Mouse (Mus musculus) left cerebral cortex, adult 18-20 months (tissue): ENCODE measurements around the gene Gcnt1. TPM values are rescaled to one million over a fixed set of nuclear protein-coding genes. Genes with fewer than 3 reads are reported as not detected.

Experiments used
- DNase-seq, 2 experiments: peaks; one replicate each; pipeline ENCODE4 v3.0.0; 2021 to 2022; ENCODE audit warnings: low spot score in 2 of 2, mixed read lengths in 1 of 2
- total RNA-seq, 2 experiments: library from RNA; stranded (reverse); gene quantifications; 2 replicates each; pipeline ENCODE4 v1.2.3; 2021

Gene Gcnt1
- total RNA-seq, 2 experiments from 2014 or later = 2.6 to 3.1 TPM

GRCm38 (mm10) chr19:17368557-17368956 is 4.1 kb downstream of the Gcnt1 start:
- no peak for DNase-seq

GRCm38 (mm10) chr19:17366364-17367090 is 6.1 kb downstream of the Gcnt1 start:
- no peak for DNase-seq

DNA sequence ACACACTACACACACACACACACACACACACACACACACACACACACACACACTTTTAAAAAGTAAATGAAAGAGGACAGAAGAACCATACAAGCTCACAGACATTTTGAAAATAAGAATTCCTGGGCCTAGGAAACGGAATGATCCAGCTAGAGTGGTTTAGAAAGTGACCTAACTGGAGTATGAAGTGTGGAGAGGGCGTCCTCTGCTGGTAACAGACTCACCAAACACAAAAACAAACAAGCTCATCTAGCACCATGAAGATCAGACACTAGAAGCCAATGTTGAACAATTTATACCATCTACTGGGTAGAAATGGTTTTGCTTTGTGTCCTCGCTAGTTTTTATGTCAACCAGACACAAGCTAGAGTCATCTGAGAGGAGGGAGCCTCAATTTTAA is 7.9 kb downstream of the Gcnt1 start:
- peak; percentile 8 to 16 for DNase-seq

- DNase-seq = no peak
Observed at GRCm38 (mm10) chr19:17361181-17361580, 11.5 kb downstream of the Gcnt1 start.

GRCm38 (mm10) chr19:17359315-17359890 is 13.2 kb downstream of the Gcnt1 start:
- no peak for DNase-seq

DNA sequence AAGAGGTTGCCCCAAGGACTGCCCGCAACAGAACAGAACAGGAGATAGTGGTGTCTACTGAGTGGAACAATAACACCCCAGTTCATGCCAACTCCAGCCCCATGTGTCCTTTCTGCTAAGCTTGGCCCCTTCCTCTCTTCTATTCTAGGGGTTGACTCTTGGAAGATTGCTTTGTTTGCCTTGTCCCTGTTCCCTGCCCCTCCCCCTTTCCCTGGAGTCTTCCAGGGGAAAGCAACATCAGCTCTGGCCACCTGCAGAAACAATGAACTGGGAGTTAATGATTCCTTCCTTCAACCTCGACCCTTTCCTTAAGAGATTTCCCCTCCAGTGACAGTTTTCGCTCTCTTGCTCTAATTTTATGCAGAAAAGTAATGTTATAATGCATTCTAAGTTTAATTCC is 15.3 kb downstream of the Gcnt1 start:
- DNase-seq = no peak

GRCm38 (mm10) chr19:17356932-17357331 is 15.7 kb downstream of the Gcnt1 start:
- DNase-seq = no peak

DNA sequence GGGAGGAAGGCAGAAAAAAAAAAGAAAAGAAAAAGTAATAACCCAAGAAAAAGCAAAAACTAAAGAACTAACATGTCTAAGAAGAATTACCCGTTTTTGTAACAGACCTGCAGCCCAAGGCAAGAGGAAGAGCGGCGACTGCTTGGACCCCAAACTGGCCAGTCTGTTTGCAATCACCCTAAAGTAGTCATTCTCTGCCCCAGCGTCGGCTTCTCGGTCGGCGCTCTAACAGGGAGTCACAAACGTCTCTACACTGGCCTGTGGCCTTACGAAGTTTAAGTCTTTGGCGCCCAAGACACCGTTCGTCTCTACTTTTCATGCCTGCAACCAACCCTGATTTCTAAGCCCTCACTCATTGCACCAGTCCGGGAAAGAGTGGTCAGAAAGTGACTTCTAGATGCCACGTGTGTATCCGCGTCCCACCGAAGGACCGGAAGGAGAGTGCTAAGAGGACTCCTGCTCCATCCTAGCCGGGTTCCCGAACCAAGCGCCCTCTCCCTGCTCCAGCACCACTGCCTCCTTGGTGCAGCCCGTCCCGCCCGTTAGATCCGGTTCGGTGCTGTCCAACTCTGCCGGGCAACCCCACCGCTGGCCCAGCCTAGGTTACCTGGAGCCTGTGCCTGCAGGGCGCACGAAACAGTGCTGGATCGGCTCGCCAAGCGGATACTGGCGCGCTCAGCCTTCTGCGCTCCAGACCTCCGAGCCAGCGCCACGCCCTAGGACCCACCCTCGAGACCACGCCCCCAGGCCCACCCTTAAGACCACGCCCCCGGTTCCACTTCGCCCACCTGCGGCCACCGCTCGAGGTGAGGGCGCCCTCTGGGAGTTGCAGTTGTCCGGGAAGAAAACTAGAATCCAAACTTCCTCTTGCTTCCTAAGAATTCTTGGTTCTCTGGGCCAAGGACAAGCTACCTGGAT is 16.4 kb downstream of the Gcnt1 start:
- DNase-seq = peak; percentile 2 to 6

GRCm38 (mm10) chr19:17355361-17355760 is 17.3 kb downstream of the Gcnt1 start:
- no peak for DNase-seq

GRCm38 (mm10) chr19:17354797-17355196 is 17.8 kb downstream of the Gcnt1 start:
- DNase-seq = no peak

DNA sequence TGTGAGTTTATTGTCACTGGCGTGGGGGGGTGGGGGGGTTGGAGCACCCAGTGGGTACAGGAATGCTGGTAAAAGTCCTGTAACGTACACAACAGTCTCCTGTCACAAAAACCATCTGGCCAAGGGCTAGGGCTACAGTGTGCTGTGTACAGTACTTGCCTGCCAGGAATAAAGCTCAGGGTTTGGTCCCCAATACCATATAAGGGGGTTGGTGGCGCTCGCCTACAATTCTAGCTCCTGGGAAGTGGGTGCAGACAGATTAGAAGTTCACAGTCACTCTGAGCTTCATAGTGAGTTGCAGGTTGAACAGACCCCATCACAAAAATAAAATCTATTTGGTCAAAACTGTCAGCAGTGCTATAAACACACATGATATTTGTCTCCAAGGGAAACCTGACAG is 18.3 kb downstream of the Gcnt1 start:
- no peak for DNase-seq

DNA sequence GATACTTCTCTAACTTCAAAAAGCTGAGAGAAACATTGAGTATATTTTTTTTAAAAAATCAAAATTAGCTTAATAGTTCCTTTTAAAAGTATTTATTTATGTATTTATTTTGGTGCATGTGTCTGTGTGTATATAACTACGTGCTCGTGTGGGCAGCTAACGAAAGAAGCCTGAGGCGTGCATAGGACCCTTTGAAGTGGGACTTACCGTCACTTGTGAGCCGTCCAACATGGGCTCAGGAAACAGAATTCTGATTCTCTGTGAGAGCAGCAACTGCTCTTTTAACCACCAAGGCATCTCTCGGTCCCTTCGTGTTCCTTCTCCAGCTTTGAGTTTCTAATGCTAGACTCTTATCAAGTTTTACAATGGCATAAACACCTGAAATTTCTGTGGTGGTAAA is 18.9 kb downstream of the Gcnt1 start:
- DNase-seq = no peak

- no peak for DNase-seq
Observed at GRCm38 (mm10) chr19:17347852-17348251, 24.8 kb downstream of the Gcnt1 start.

- DNase-seq = no peak
Observed at GRCm38 (mm10) chr19:17346716-17347474, 25.7 kb downstream of the Gcnt1 start.

DNA sequence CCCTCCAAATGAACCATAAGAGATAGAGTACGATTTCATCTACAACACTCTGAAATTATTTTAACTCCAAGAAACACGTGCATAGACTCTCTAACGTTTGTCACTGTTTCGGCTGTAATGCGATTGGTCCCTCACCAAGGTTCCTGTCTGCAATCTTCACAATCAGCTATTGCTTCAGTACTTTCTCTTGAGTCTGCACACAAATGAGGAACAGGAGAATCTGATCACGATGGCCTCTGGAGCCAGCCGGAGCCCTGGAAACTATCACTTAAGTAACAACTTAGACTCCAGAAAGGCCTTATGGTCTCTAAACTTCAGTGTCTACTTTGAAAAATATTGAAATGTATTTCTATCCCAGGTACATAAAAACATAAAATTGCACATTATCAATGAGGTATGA is 27.8 kb downstream of the Gcnt1 start:
- no peak for DNase-seq

DNA sequence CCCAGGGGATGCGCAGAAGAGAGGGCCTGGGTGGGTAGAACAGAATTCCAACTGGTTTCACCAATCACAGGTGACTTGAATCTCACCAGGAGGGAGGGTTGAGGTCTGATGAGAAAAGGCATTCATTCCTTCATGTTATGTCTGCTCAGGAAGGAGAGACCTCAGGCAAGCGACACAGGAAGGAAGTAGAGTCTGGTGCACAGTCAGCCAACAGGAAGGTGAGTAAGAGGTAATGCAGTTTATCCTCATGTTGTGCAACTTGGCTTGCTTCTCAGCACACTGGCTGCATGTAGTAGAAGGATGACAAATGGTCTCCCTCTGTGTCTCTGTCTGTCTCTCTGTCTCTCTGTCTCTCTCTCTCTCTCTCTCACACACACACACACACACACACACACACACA is 33.1 kb downstream of the Gcnt1 start:
- no peak for DNase-seq

DNA sequence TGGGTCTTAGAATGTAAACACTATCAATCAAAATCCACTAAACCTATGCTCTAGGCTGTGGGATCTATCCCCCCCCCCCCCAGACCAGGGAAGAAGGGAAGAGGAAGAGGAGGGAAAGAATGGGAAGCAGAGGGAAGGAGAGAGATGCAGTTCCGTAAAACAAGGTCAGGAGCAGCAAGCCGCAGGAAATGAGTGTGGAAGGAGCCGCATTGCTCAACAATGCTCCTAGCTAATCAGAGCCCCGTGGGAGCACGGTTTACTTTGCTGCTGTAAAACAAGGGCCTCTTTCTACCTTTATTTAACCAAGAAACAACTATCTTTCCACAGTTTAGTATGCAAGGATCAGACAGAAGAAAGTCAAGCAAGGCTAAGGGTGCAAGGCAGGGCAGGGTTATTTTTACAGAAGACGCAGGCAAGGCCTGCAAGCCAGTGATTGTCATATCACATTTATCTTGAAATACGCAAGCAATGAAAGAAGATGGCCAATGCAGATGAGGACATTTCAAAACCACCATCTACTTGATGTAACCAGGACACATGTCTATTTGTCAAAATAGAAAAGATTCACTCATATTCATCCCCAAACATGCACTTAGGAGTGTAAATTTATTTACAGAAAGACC is 35.5 kb downstream of the Gcnt1 start:
- no peak for DNase-seq

GRCm38 (mm10) chr19:17336646-17337045 is 36.0 kb downstream of the Gcnt1 start:
- no peak for DNase-seq

- DNase-seq = no peak
Observed at GRCm38 (mm10) chr19:17334644-17335333, 37.9 kb downstream of the Gcnt1 start.

DNA sequence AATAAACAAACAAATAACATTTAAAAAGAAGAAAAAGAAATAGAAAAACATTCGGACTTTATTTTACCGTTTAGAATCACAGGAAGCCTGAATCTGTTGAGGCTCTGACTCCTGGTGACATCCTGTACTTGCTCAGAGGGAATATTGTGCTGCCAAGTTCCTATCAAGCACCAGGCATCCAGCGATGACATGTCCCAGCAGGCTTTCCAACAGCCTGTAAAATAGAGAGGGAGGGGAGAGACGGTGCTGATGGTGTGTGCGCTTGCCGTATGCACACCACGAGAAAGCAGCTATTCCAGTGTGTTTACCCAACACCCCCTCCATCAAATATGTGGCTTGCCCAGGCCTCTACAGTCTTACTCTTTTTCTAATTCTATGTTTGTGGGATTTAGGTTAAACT is 39.6 kb downstream of the Gcnt1 start:
- no peak for DNase-seq
